Mouse (Mus musculus) adrenal gland, postnatal 0 days (tissue): Measurements from ENCODE around the gene Rhobtb1. TPM values are rescaled to one million over a fixed set of nuclear protein-coding genes. Genes with fewer than 3 reads are reported as not detected.

Experiments used
- polyA plus RNA-seq: library from polyadenylated mRNA; unstranded; fragments of >200 nt; fragmentation: Nextera tagmentation; extraction: Ambion mirVana; gene quantifications from 2 replicates; pipeline ENCODE4 v1.2.1, GENCODE M21; 2015

The Rhobtb1 gene
- polyA plus RNA-seq, result 12.6 and 13.9 TPM in 2 replicates

DNA sequence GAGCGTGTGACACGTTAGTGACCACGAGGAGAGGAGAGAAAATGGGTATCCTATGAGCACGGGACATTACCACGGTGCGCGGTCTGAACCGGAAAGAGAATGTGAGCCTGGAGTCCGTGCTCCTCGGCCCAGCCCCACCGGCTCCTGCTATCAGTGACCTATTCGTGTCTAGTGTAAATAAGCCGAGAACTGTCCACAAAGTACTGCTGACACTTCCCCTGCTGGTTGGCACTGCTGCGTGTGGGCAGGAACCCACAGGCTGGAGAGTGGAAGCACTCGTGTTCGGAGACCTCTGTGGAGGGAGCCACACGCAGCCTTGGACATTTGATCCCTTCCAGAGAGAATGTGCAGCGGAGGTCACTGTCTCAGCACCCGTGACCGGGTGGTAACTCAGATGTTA lies at the start of gene Rhobtb1:
Gene Rhobtb1, plus strand, starts transcription at position 390 of the 400 bp plus-strand sequence.

GRCm38 (mm10) chr10:69212542-69213440 lies 61.6 kb downstream of the Rhobtb1 start, which contains the start of gene A930033H14Rik:
Gene A930033H14Rik (minus strand): TSS chr10:69213098.

Other genes starting within 250 kb of the Rhobtb1 start
- 0.88 and 1.8 TPM in 2 replicates for gene A930033H14Rik, start 61.7 kb downstream of the Rhobtb1 start, polyA plus RNA-seq
- gene Cdk1, start 201.5 kb downstream of the Rhobtb1 start, polyA plus RNA-seq, result 189 and 231 TPM in 2 replicates
- 12.0 and 18.1 TPM in 2 replicates for gene Ank3, start 247.3 kb downstream of the Rhobtb1 start, polyA plus RNA-seq